Mouse (Mus musculus) ES-E14 (cell line): ENCODE results near the gene Cntnap2. TPM values are rescaled to one million over a fixed set of nuclear protein-coding genes. Genes with fewer than 3 reads are reported as not detected.

Experiments used
- DNase-seq: peaks from one replicate; pipeline ENCODE4 v3.0.0-alpha.2; 2013; ENCODE audit warnings: low read depth, low spot score
- H3K27ac ChIP-seq: 2 replicates; pipeline ENCODE4 v1.5.1; 2012; ENCODE audit warnings: low read depth, mild to moderate bottlenecking, low read length, moderate library complexity, mixed read lengths; ENCODE audit not compliant: poor library complexity, insufficient read depth, severe bottlenecking
- H3K36me3 ChIP-seq: 2 replicates; pipeline ENCODE4 v1.6.1; 2012; ENCODE audit warnings: mild to moderate bottlenecking, low read length, moderate library complexity, mixed read lengths; ENCODE audit not compliant: control insufficient read depth, poor library complexity, insufficient read depth, severe bottlenecking
- H3K4me1 ChIP-seq, 2 experiments: fragments of 150-350 bp in 1 of 2; sonication (generic) in 1 of 2; 2 replicates each; pipeline ENCODE4 v1.6.1; 2012; ENCODE audit warnings: low read length in 2 of 2, mild to moderate bottlenecking in 1 of 2, mixed read lengths in 1 of 2; ENCODE audit not compliant: control insufficient read depth in 2 of 2, insufficient read depth in 2 of 2, poor library complexity in 1 of 2
- H3K4me3 ChIP-seq, 2 experiments: fragments of 150-350 bp in 1 of 2; sonication (generic) in 1 of 2; 2 replicates each; pipeline ENCODE4 v1.5.1; 2012; ENCODE audit warnings: low read length in 2 of 2, low read depth in 1 of 2, mild to moderate bottlenecking in 1 of 2, mixed read lengths in 1 of 2; ENCODE audit not compliant: insufficient read depth in 1 of 2, poor library complexity in 1 of 2, severe bottlenecking in 1 of 2
- H3K9ac ChIP-seq: 2 replicates; pipeline ENCODE4 v1.6.1; 2012; ENCODE audit warnings: low read depth, mild to moderate bottlenecking, low read length, mixed read lengths; ENCODE audit not compliant: poor library complexity, insufficient read depth, severe bottlenecking
- H3K9me3 ChIP-seq: fragments of 150-350 bp; sonication (generic); 2 replicates; pipeline ENCODE4 v1.6.1; 2012; ENCODE audit warnings: low read depth, mild to moderate bottlenecking, low read length; ENCODE audit not compliant: control insufficient read depth, insufficient read depth
- CHD2 ChIP-seq: IDR thresholded peaks from 2 replicates; pipeline ENCODE4 v1.6.1; 2014; ENCODE audit warnings: mild to moderate bottlenecking, low read depth, low read length, inconsistent platforms
- HCFC1 ChIP-seq: IDR thresholded peaks from 2 replicates; pipeline ENCODE4 v1.6.1; 2012; ENCODE audit warnings: low read length, inconsistent platforms, borderline replicate concordance; ENCODE audit not compliant: insufficient read depth
- MAFK ChIP-seq: IDR thresholded peaks from 2 replicates; pipeline ENCODE4 v1.6.1; 2014; ENCODE audit warnings: mild to moderate bottlenecking, low read depth, low read length, inconsistent platforms; ENCODE audit not compliant: insufficient read depth
- ZC3H11A ChIP-seq: IDR thresholded peaks from 2 replicates; pipeline ENCODE4 v1.6.1; 2012; ENCODE audit warnings: low read depth, mild to moderate bottlenecking, inconsistent platforms, low read length, borderline replicate concordance
- ZNF384 ChIP-seq: IDR thresholded peaks from 2 replicates; pipeline ENCODE4 v1.6.1; 2012; ENCODE audit warnings: low read depth, low read length, inconsistent platforms
- in situ Hi-C, 2 experiments: fragments of 600-800 bp; cut with MboI; formaldehyde crosslinking; loops; one replicate each; pipeline ENCODE4 v1.15.1; 2025; ENCODE audit warnings: low sequenced_read_pairs in 2 of 2, inconsistent platforms in 1 of 2; ENCODE audit not compliant: unreplicated experiment in 2 of 2
- total RNA-seq: library from RNA; depleted of rRNA; stranded (reverse); fragments of 300-350 nt; gene quantifications from 2 replicates; pipeline ENCODE4 v1.2.3, GENCODE M21; 2012

Cntnap2 gene
- total RNA-seq, 1 experiment, result 7.9 TPM

DNA sequence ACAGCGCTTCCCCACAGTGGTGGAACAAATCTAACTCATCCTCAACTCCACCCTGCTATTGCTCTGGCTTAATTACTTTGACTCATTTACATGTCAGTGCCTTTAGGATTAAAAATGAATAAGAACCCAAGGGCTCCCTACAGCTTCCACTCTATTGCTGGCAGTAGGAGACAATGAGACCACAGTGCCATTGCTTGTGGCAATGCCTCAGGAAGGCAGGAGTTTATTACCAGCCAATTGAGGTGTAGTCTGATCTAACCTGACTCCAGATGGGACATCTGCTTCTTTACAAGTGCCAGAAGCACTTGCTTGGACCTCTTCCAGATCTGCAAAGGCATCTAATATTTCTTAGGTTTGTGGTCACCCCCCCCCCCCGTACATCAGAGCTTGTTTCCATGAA is 1615.9 kb downstream of the Cntnap2 start:
- Histone ChIP-seq H3K4me1 (no peaks in the 10 kb centered on the region), H3K9ac (no peak overlapping the region), H3K27ac (no peak overlapping the region), H3K9me3 (peaks cover 8% of the 10 kb centered on the region; the same call in 1 of the 2 replicates), H3K36me3 (no peaks in the 10 kb centered on the region), H3K4me3 (no peak overlapping the region)
- in situ Hi-C loops, result no loop called here
- TF ChIP-seq MAFK (no peak), ZNF384 (no peak), CHD2 (no peak), HCFC1 (no peak), ZC3H11A (no peak)
- no peak for DNase-seq

DNA sequence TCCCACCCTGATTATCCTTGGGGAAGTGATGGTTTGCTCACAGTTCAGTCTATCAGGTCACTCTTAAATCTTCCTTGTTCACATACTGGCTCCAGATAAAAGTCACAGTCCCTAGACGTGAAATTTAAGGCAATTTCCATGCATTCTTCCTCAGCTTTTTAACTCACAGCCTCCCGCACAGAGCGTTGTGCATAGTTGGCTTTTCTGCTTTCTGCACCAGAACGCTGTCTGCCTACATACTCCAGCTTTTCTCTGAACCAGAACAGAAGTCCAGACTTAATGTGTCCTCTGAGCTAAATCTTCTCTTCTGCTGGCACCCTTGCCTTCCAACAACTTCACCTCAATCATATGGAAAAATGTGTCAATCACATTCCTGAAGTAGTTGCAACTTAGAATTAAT is 1616.5 kb downstream of the Cntnap2 start:
- H3K4me3 ChIP-seq, result no peak overlapping the region
- no peak overlapping the region for H3K27ac ChIP-seq
- in situ Hi-C loops, result no loop called here
- no peak for DNase-seq
- H3K9me3 ChIP-seq, result peaks cover 8% of the 10 kb centered on the region; the same call in 1 of the 2 replicates
- no peak overlapping the region for H3K9ac ChIP-seq
- H3K4me1 ChIP-seq, result no peaks in the 10 kb centered on the region
- no peaks in the 10 kb centered on the region for H3K36me3 ChIP-seq
- TF ChIP-seq MAFK, result no peak
- no peak for TF ChIP-seq HCFC1
- TF ChIP-seq ZC3H11A, result no peak
- TF ChIP-seq ZNF384, result no peak
- TF ChIP-seq CHD2, result no peak

DNA sequence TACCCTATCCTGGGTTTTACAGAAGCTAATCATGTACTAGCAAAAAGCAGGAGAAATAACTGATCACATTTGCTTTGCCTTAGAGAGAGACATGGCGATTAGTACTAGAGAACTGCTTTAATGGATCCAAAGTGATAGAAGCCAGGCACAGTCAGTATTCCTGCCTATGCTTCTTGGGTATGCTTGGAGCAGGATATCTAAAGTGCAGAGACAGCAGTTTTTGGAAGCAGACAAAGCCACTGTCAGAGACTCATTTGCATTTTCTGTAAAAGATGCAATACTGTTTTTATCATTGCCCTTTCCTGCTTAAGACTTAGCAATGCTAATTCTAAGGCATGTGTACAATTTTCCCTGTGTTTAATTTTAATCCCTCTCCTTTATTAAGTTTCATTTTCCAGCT is 1637.0 kb downstream of the Cntnap2 start:
- Histone ChIP-seq H3K4me3 (no peak overlapping the region), H3K9ac (no peak overlapping the region), H3K27ac (no peak overlapping the region), H3K9me3 (no peaks in the 10 kb centered on the region), H3K4me1 (no peaks in the 10 kb centered on the region), H3K36me3 (no peaks in the 10 kb centered on the region)
- in situ Hi-C loops, result no loop called here
- TF ChIP-seq MAFK (peak; percentile 58; the same call in 1 of the 2 replicates), HCFC1 (no peak)
- DNase-seq, result no peak

DNA sequence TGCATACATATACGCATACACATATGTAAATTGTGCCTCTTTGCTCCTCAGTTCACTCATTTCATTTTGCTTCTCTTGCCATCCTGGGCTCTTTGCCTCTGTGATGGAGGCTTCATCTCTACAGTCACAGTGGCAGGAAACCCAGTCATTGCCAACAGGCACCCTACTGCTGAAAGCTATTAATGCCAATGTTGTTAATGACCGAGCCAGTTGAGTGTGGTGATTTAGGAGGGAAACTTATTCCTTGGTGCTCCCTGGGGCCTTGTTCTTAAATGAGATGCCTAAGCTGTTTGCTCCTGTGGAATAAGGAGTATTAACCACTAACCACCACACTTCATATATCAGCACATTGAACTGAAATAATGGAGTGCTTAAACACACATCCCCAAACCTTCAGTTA is 1640.2 kb downstream of the Cntnap2 start:
- Histone ChIP-seq H3K4me3 (no peak overlapping the region), H3K9ac (no peak overlapping the region), H3K4me1 (no peaks in the 10 kb centered on the region), H3K9me3 (no peaks in the 10 kb centered on the region), H3K27ac (no peak overlapping the region), H3K36me3 (no peaks in the 10 kb centered on the region)
- in situ Hi-C loops, result no loop called here
- DNase-seq, result no peak
- TF ChIP-seq CHD2 (no peak), ZNF384 (no peak), MAFK (no peak), HCFC1 (no peak), ZC3H11A (no peak)
